ENCODE assay signal across 21 mouse cellular contexts in the genomic region with DNA sequence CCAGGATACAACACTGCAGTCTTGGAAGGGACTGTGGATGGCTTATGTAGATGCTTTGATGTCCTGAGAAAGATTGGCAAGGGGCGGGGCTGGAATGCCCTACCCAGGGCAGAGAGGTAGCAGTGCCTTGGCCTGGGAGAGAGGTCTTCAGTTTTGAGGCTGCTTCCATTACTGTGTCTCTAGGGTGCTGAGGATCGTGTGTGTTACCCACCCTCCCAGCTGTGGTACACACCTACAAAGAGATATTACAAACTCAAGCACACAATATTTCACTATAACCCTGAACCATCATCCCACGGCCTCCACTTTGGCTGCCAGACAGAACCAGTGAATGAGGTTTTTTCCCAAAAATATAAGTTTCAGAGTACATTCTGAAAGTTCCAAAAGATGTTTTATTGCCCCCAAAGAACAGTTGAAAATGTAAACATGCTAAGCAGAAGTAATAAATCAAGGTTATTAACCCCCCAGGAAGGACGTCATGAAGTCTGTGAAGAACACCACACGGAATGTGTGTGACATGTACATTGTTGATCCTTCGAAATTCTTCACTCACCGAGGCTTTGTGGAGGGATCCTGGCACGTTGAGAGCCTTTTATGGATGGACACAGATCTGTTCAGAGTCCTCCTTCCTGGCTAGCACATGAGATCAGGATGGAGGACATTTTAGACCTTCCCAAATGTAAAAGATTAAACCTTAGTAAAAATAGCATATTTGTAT. TPM values are rescaled to one million over a fixed set of nuclear protein-coding genes. Genes with fewer than 3 reads are reported as not detected.
DNase-seq lines count a peak whose midpoint lies in the region; ATAC-seq and TF ChIP-seq lines count a peak whose summit lies in the region.
"Had no signal": no experiment of that assay in that cellular context is flagged by ENCODE, and none has a peak within 500 bp of the region (broad histone marks: within the 10 kb centered on the region; RNA-seq: fewer than 3 reads in every experiment).

No protein-coding gene starts in this region.

- no peaks in the 10 kb centered on the region for H3K27me3 ChIP-seq in heart, embryonic 10.5 days (ENCODE audit: insufficient read depth, poor library complexity, severe bottlenecking)
- H3K27me3 ChIP-seq in kidney, embryonic 16.5 days (ENCODE audit: insufficient read depth, low read length), result no peaks in the 10 kb centered on the region
- no peaks in the 10 kb centered on the region for H3K27me3 ChIP-seq in lung, embryonic 16.5 days (ENCODE audit: control insufficient read depth, insufficient read depth, low read depth, low read length)
- no peaks in the 10 kb centered on the region for H3K27me3 ChIP-seq in stomach, postnatal 0 days (ENCODE audit: control insufficient read depth, insufficient read depth, low read length)
- H3K27me3 ChIP-seq: embryonic facial prominence, embryonic 12.5 days; forebrain, embryonic 12.5 days; heart, embryonic 13.5 days; hindbrain, embryonic 12.5 days had no signal

- H3K4me1 ChIP-seq in heart, embryonic 10.5 days, result no peaks in the 10 kb centered on the region
- H3K4me1 ChIP-seq in kidney, embryonic 16.5 days (ENCODE audit: insufficient read depth, low read length), result peaks cover 17% of the 10 kb centered on the region
- H3K4me1 ChIP-seq in lung, embryonic 16.5 days (replicated peaks; ENCODE audit: control insufficient read depth, insufficient read depth, low read length), result peaks cover 23% of the 10 kb centered on the region
- H3K4me1 ChIP-seq in stomach, postnatal 0 days (replicated peaks; ENCODE audit: control insufficient read depth, insufficient read depth), result peaks cover 2% of the 10 kb centered on the region; the same call in 1 of the 2 replicates
- H3K4me1 ChIP-seq: forebrain, embryonic 12.5 days; hindbrain, embryonic 12.5 days had no signal

- H3K36me3 ChIP-seq in heart, embryonic 10.5 days, result no peaks in the 10 kb centered on the region
- H3K36me3 ChIP-seq in kidney, embryonic 16.5 days (ENCODE audit: insufficient read depth, low read length), result no peaks in the 10 kb centered on the region
- H3K36me3 ChIP-seq in lung, embryonic 16.5 days (ENCODE audit: control insufficient read depth, insufficient read depth, low read length), result no peaks in the 10 kb centered on the region
- no peaks in the 10 kb centered on the region for H3K36me3 ChIP-seq in stomach, postnatal 0 days (ENCODE audit: control insufficient read depth, insufficient read depth, low read length)
- H3K36me3 ChIP-seq: embryonic facial prominence, embryonic 12.5 days; forebrain, embryonic 12.5 days; heart, embryonic 13.5 days; hindbrain, embryonic 12.5 days had no signal

- 84% methylated on average over 8 of the region's 8 CpGs for WGBS in heart, embryonic 10.5 days
- WGBS in kidney, embryonic 16.5 days, result 46% methylated on average over 8 of the region's 8 CpGs
- 50% methylated on average over 8 of the region's 8 CpGs for WGBS in lung, embryonic 16.5 days
- 45% methylated on average over 8 of the region's 8 CpGs for WGBS in stomach, postnatal 0 days

- DNase-seq in heart, embryonic 10.5 days (ENCODE audit: low spot score), result peak; percentile 17
- DNase-seq in heart, adult 18-20 months, result no peak
- no peak for DNase-seq in kidney, adult 9 months
- DNase-seq in lung, postnatal 4 days, result no peak
- no peak for DNase-seq in stomach, postnatal 0 days (ENCODE audit: low spot score)
- no peak for DNase-seq in right cerebral cortex, postnatal 25 days
- DNase-seq: adrenal gland, postnatal 14 days; cerebellum, adult 11-12 months; cerebellum, adult 9-10 months; cerebellum, postnatal 25 days; gastrocnemius, postnatal 10 days; heart, postnatal 36 days had no signal

- H3K4me3 ChIP-seq in heart, embryonic 10.5 days, result no peak overlapping the region
- no peak overlapping the region for H3K4me3 ChIP-seq in kidney, embryonic 16.5 days (ENCODE audit: low read length)
- no peak overlapping the region for H3K4me3 ChIP-seq in lung, embryonic 16.5 days (ENCODE audit: low read length)
- no peak overlapping the region for H3K4me3 ChIP-seq in stomach, postnatal 0 days (ENCODE audit: low read depth, low read length)
- H3K4me3 ChIP-seq: embryonic facial prominence, embryonic 12.5 days; forebrain, embryonic 12.5 days; heart, embryonic 13.5 days; hindbrain, embryonic 12.5 days had no signal

- H3K9ac ChIP-seq in kidney, embryonic 16.5 days (replicated peaks; ENCODE audit: low read length), result no peak overlapping the region
- H3K9ac ChIP-seq in lung, embryonic 16.5 days (ENCODE audit: low read length), result no peak overlapping the region
- H3K9ac ChIP-seq in stomach, postnatal 0 days (ENCODE audit: low read length), result no peak overlapping the region
- H3K9ac ChIP-seq: embryonic facial prominence, embryonic 12.5 days; forebrain, embryonic 12.5 days; heart, embryonic 13.5 days; hindbrain, embryonic 12.5 days had no signal

- H3K4me2 ChIP-seq in kidney, embryonic 16.5 days (replicated peaks; ENCODE audit: low read depth, low read length), result no peak overlapping the region
- H3K4me2 ChIP-seq in lung, embryonic 16.5 days (ENCODE audit: low read depth, low read length), result no peak overlapping the region
- H3K4me2 ChIP-seq in stomach, postnatal 0 days (replicated peaks; ENCODE audit: low read depth), result no peak overlapping the region
- H3K4me2 ChIP-seq: embryonic facial prominence, embryonic 12.5 days; forebrain, embryonic 12.5 days; heart, embryonic 13.5 days; hindbrain, embryonic 12.5 days had no signal

- TF ChIP-seq CTCF in stomach, postnatal 0 days (IDR thresholded peaks at IDR 0.05; ENCODE audit: low read depth), result no peak

- H3K9me3 ChIP-seq in heart, embryonic 10.5 days, result no peaks in the 10 kb centered on the region
- H3K9me3 ChIP-seq in kidney, embryonic 16.5 days (ENCODE audit: low read length), result no peaks in the 10 kb centered on the region
- no peaks in the 10 kb centered on the region for H3K9me3 ChIP-seq in lung, embryonic 16.5 days (ENCODE audit: control insufficient read depth, low read length)
- no peaks in the 10 kb centered on the region for H3K9me3 ChIP-seq in stomach, postnatal 0 days (ENCODE audit: control insufficient read depth, low read length)
- H3K9me3 ChIP-seq: embryonic facial prominence, embryonic 12.5 days; forebrain, embryonic 12.5 days; heart, embryonic 13.5 days; hindbrain, embryonic 12.5 days had no signal

- no peak overlapping the region for H3K27ac ChIP-seq in heart, embryonic 10.5 days
- peak overlapping the region; percentile 82 for H3K27ac ChIP-seq in kidney, embryonic 16.5 days (ENCODE audit: low read length)
- H3K27ac ChIP-seq in lung, embryonic 16.5 days (ENCODE audit: low read length), result peak overlapping the region; percentile 53; the same call in 1 of the 2 replicates
- H3K27ac ChIP-seq in stomach, postnatal 0 days (replicated peaks), result peak overlapping the region; percentile 56
- H3K27ac ChIP-seq: embryonic facial prominence, embryonic 12.5 days; forebrain, embryonic 12.5 days; heart, embryonic 13.5 days; hindbrain, embryonic 12.5 days had no signal

- TF ChIP-seq EP300 in stomach, postnatal 0 days (optimal IDR thresholded peaks at IDR 0.05), result no peak

- ATAC-seq in kidney, embryonic 16.5 days (ENCODE audit: low FRiP score, low TSS enrichment), result peak; percentile 10; the same call in 1 of the 2 replicates
- ATAC-seq in lung, embryonic 16.5 days (ENCODE audit: low read depth), result no peak
- ATAC-seq in stomach, postnatal 0 days (ENCODE audit: low FRiP score, low TSS enrichment), result peak; percentile 47; the same call in 1 of the 2 replicates
- ATAC-seq: forebrain, embryonic 16.5 days had no signal

RNA-seq across cellular contexts. Expression of a gene that starts 29.2 kb away (rescaled TPM):
- polyA plus RNA-seq in heart, embryonic 10.5 days (2016; fragmentation: Nextera tagmentation; extraction: Ambion mirVana), result 0.70 and 1.4 TPM in 2 replicates
- total RNA-seq in heart, adult 18-20 months (2021), result 10 to 100 TPM; 15.8 to 19.6 TPM
- polyA plus RNA-seq in kidney, embryonic 16.5 days (2015; fragmentation: Nextera tagmentation; extraction: Ambion mirVana), result 25.2 and 29.4 TPM in 2 replicates
- 17.8 and 18.8 TPM in 2 replicates for polyA plus RNA-seq in lung, embryonic 16.5 days (2015; fragmentation: Nextera tagmentation; extraction: Ambion mirVana)
- polyA plus RNA-seq in stomach, postnatal 0 days (2015; fragmentation: Nextera tagmentation; extraction: Ambion mirVana), result 44.6 and 45.4 TPM in 2 replicates
- total RNA-seq: MEL had no signal
- polyA plus RNA-seq: C2C12 had no signal

RNA-seq across cellular contexts. Expression of a gene that starts 34.5 kb away (rescaled TPM):
- polyA plus RNA-seq in heart, embryonic 10.5 days (2016; fragmentation: Nextera tagmentation; extraction: Ambion mirVana), result 470 and 619 TPM in 2 replicates
- 1,000 to 10,000 TPM; 3,158 to 3,186 TPM for total RNA-seq in heart, adult 18-20 months (2021)
- polyA plus RNA-seq in kidney, embryonic 16.5 days (2015; fragmentation: Nextera tagmentation; extraction: Ambion mirVana), result 945 and 1,022 TPM in 2 replicates
- polyA plus RNA-seq in lung, embryonic 16.5 days (2015; fragmentation: Nextera tagmentation; extraction: Ambion mirVana), result 226 and 231 TPM in 2 replicates
- 151 and 174 TPM in 2 replicates for polyA plus RNA-seq in stomach, postnatal 0 days (2015; fragmentation: Nextera tagmentation; extraction: Ambion mirVana)
- total RNA-seq: MEL had no signal
